Mouse (Mus musculus) 3134 (cell line): Measurements from ENCODE around the gene Capn1.

Experiments used
- DNase-seq: peaks from one replicate; pipeline ENCODE4 v3.0.0-alpha.2; 2011; ENCODE audit warnings: low spot score; ENCODE audit not compliant: insufficient read length; ENCODE audit errors: extremely low read depth

The Capn1 gene

GRCm38 (mm10) chr19:6040002-6040401 lies 24.3 kb upstream of the Capn1 start:
- DNase-seq: no peak

GRCm38 (mm10) chr19:6038326-6038725 lies 22.6 kb upstream of the Capn1 start:
- no peak for DNase-seq

GRCm38 (mm10) chr19:6037695-6038094 lies 22.0 kb upstream of the Capn1 start:
- DNase-seq: no peak

- no peak for DNase-seq
Observed at GRCm38 (mm10) chr19:6035966-6036585, 20.4 kb upstream of the Capn1 start.

DNA sequence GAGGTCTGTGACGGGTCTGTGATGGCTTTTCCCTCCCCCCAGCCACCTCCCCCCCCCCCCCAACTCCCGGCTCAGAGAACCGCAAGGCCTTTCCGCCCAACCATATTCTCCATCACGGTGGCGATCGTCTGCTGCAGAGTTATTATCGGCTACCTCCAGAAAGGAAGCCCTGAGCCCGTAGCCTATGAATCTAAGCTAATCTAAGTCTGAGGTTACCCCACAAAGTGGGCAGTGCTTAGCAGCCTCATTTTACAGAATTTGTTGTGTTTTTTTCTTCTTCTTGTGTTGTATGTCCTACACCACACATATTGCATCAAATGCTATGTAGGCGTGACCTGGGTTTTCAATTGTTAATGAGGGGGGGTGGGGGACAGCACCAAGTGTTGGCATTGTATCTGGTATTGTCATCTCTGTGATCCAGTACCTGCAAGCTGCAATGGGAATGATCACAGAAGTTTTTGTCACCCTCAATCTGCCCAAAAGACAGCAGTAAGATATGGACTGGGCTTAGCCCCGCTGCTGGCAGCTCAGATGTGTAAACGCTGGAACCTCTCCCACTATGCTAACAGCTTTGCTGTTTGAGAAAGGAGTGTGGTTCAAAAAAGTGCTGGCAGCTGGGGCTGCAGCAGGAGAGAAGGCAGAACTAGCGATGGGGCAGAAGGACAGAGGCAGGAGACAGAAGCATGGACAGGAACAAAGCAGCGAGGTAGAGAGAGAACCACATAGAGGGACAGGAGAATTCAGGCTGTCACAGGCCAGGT lies 15.0 kb upstream of the Capn1 start:
- DNase-seq: no peak

DNA sequence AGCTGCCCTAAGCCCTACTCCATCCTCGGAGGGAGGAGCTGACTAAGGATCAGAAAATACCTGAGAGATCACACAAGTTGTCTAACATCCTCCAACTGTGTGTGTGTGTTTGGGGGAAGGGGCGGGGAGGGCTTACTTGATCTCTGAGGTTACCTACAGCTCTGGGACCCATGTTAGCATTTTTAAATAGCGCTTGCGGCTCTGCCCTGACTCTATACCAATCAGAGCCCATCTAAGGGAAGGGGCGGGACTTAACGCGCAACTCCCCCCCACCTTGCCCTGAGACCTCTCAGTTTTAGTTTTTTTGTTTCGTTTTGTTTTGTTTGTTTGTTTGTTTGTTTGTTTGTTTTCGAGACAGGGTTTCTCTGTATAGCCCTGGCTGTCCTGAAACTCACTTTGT lies 13.7 kb upstream of the Capn1 start:
- no peak for DNase-seq

GRCm38 (mm10) chr19:6028991-6029390 lies 13.3 kb upstream of the Capn1 start:
- DNase-seq: peak; percentile 39

DNA sequence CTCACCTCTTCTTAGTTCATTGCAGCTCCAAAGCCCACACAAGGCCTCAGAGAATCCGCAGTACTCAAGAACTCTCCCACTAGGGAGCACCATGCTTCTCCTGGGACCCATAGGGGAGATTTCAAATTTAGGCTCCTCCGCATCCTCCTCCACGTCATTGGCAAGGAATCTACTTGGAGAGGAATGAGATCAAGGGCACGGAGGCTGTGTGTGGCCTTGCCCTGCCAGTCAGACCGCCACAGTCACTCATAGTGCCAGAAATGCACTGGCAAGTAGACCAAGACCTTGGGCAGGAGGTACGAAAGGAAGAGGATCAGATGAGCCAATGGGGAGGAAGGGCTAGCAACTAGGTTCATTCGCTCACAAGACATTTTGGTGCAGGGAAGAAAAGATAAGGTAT lies 8.2 kb upstream of the Capn1 start:
- DNase-seq: no peak

- no peak for DNase-seq
Observed at GRCm38 (mm10) chr19:6023059-6023458, 7.4 kb upstream of the Capn1 start.

DNA sequence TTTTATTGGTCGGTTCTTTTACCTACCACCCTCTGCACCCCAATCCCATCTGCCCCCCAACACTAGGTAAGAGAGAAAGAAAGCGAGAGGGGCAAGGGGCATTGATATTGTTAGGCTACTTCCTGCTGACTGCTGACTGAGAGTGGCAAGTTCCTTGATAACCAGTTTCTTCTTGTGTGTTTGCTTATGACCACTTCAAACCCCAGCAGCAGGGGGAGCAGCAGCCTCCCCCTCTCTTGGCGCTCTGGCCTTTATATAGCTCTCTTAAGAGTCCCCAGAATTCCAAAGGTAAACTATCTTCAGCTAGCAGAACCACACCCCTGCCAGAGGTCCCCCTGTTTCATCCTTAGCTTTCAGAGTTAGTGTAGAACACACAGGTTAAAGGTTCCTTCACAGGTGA lies 4.6 kb upstream of the Capn1 start:
- no peak for DNase-seq

GRCm38 (mm10) chr19:6018142-6019089 lies 2.7 kb upstream of the Capn1 start:
- DNase-seq: peak; percentile 57

DNA sequence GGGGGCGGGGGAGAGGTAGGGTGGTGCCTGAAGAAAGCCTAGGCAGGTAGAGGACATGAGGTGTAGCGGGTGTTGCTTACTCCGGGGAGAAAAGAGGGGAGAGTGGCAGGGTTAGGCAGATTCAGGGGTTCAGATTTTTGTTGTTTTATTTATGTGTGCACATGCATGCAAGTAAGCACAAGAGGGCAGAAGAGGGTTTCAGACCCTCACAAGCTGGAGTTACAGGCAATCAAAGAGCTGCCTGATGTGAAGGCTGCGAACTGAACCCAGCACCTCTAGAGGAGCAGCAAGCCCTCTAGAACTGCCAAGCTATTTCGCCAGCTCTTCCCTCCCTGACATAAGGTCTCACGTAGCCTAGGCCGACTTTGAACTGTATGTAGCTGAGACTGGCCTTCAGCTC lies 835 bp upstream of the Capn1 start:
- DNase-seq: no peak

GRCm38 (mm10) chr19:6014991-6015510 lies 646 bp downstream of the Capn1 start:
- peak; percentile 82 for DNase-seq

DNA sequence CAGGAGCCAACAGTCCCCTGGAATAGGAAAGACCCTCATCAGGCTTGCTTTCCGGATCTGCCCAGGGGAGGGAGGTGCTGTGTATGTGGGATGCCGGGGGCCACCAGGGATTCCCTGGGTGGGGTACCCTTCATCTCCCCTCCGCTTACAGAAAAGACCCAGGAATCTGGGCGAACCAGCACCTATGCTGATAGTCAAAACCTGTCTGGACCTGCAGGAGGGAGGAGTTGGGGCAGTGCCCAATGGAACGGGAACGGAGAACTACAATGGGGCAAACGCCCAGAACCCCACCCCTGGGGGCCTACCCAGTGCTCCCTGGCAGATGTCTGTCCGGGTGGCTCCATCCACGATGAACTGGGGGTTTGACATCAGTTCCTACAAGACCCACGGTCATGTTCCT lies 2.0 kb downstream of the Capn1 start:
- DNase-seq: no peak

- no peak for DNase-seq
Observed at GRCm38 (mm10) chr19:6009137-6009536, 6.6 kb downstream of the Capn1 start.

GRCm38 (mm10) chr19:6007013-6007412 lies 8.7 kb downstream of the Capn1 start:
- DNase-seq: no peak

DNA sequence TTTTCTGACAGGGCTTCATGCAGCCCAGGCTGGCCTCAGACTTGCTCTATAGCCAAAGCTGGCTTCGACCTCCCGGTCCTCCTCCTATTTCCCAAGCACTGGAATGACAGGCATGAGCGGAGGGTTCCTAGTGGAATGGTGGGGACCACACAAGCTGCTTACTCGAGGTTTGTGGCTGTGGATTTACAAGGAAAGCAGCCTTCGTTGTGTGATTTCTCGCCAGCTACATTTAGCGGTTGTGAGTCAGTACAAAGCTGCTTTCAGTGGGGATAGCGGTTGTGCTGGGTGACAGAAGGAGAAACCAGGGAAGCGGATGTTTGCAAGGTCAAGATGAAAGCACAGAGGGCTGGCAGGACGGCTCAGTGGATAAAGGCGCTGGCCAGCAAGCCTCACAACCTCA lies 10.2 kb downstream of the Capn1 start:
- DNase-seq: no peak

- no peak for DNase-seq
Observed at GRCm38 (mm10) chr19:5999969-6000368, 15.7 kb downstream of the Capn1 start.

DNA sequence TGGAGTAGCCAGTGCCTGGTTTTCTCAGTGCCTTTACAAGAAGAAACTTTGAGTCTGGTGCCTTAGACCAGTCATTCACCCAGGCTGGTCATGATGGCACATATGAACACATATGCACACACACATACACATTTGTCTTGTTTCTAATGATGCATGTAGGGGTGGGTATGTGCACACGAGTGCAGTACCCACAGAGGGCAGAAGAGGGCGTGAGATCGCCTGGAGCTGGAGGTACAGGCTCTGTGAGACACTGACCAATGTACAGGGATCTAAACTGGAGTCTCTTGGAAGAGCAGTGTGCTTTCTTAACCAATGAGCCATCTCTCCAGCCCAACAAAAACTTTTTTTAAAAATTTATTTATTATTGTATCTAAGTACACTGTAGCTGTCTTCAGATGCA lies 17.5 kb downstream of the Capn1 start:
- no peak for DNase-seq

DNA sequence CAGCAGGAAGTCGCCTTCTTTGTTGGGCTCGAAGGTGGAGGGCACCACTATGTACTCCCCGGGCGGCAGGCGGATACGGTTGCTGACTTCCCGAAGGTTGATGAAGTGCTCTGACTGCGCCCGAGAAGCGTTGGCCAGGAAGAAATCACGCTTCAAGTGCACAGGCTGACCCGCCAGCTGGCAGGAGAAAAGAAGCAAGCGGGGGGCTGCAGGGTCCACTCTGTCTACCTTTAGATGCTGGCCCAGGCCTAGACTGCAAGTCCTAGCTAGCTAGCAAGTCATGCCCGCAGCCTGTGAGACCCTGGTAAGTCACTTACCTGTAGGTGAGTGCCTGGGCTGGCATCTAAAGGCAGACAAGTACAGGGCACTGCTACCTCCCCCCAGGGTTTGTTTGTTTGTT lies 21.0 kb downstream of the Capn1 start:
- no peak for DNase-seq

DNA sequence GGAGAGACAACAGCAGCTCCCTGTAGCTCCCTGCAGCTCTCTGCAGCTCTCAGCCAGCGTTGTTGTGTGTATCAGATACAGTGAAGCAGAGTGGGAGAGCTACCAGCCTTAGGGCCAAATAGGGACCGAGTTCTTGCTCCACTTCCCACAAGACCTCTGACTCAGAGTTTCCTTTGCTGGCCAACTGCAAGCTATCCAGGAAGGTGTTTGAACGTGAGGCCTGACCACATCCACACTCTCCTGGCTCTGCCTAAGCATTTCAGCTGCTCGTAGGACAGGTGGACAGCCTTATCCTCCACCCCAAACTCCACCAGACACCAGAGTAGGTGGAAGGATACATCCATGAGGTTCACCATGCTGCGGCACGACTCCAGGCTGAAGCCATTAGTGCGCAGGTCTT lies 23.7 kb downstream of the Capn1 start:
- DNase-seq: no peak
